Mouse (Mus musculus) brain, embryonic 18.5 days (tissue): ENCODE results near the gene Phrf1.
"Not testable (repeated sequence)": the region's sequence is repeated elsewhere in the genome, so short reads cannot be mapped to it uniquely, and the experiment has no call there.

Source experiments
- DNase-seq: peaks from one replicate; pipeline ENCODE4 v3.0.0-alpha.2; 2012; ENCODE audit warnings: low read depth, low spot score

The Phrf1 gene

GRCm38 (mm10) chr7:141250486-141250885, 21.9 kb downstream of the Phrf1 start:
- not testable (repeated sequence) for DNase-seq

GRCm38 (mm10) chr7:141256159-141256558, 27.6 kb downstream of the Phrf1 start:
- DNase-seq: no peak

- DNase-seq: no peak
Measured at GRCm38 (mm10) chr7:141261480-141261879, 32.9 kb downstream of the Phrf1 start.

- DNase-seq: no peak
Measured at GRCm38 (mm10) chr7:141263640-141264039, 35.1 kb downstream of the Phrf1 start.

- DNase-seq: no peak
Measured at GRCm38 (mm10) chr7:141264041-141264700, 35.6 kb downstream of the Phrf1 start.

- no peak for DNase-seq
Measured at GRCm38 (mm10) chr7:141264761-141265410, 36.3 kb downstream of the Phrf1 start.

GRCm38 (mm10) chr7:141265411-141265738, 36.8 kb downstream of the Phrf1 start:
- DNase-seq: no peak

GRCm38 (mm10) chr7:141265739-141266561, 37.4 kb downstream of the Phrf1 start, which contains the start of gene Irf7:
Gene Irf7 (minus strand): TSS chr7:141266481.
- no peak for DNase-seq

- DNase-seq: no peak
Measured at GRCm38 (mm10) chr7:141268466-141269272, 40.1 kb downstream of the Phrf1 start.

GRCm38 (mm10) chr7:141269273-141269545, 40.6 kb downstream of the Phrf1 start:
- DNase-seq: no peak

GRCm38 (mm10) chr7:141270631-141271030, 42.0 kb downstream of the Phrf1 start:
- DNase-seq: no peak

- DNase-seq: no peak
Measured at GRCm38 (mm10) chr7:141275356-141275755, 46.8 kb downstream of the Phrf1 start.

- no peak for DNase-seq
Measured at GRCm38 (mm10) chr7:141276546-141276945, 48.0 kb downstream of the Phrf1 start, which contains the start of gene Cdhr5. Gene Cdhr5 (minus strand): TSS chr7:141276786.

GRCm38 (mm10) chr7:141277701-141278678, 49.4 kb downstream of the Phrf1 start:
- DNase-seq: no peak

- no peak for DNase-seq
Measured at GRCm38 (mm10) chr7:141278766-141279590, 50.4 kb downstream of the Phrf1 start, which contains the start of gene Sct. Gene Sct (minus strand): TSS chr7:141279133.

- no peak for DNase-seq
Measured at GRCm38 (mm10) chr7:141281442-141281841, 52.9 kb downstream of the Phrf1 start.

- no peak for DNase-seq
Measured at GRCm38 (mm10) chr7:141282756-141283155, 54.2 kb downstream of the Phrf1 start.

GRCm38 (mm10) chr7:141288042-141288441, 59.5 kb downstream of the Phrf1 start:
- no peak for DNase-seq

GRCm38 (mm10) chr7:141291921-141292582, 63.5 kb downstream of the Phrf1 start, which contains the start of gene Drd4:
Gene Drd4 (plus strand): TSS chr7:141292006.
- DNase-seq: no peak
